In genomic region chr11:84725936-84726613, GRCm38 (mm10) we compare ENCODE assay signal across 26 mouse cellular contexts.
A peak's percentile ranks its signal among the peaks of the same experiment; 100 is the strongest.
DNase-seq lines count a peak whose midpoint lies in the region; ATAC-seq lines count a peak whose summit lies in the region.
"Had no signal": no experiment of that assay in that cellular context is flagged by ENCODE, and none has a peak within 500 bp of the region (broad histone marks: within the 10 kb centered on the region; RNA-seq: fewer than 3 reads in every experiment).

No protein-coding gene starts in this region.

- no peak overlapping the region; the same call in 1 of the 2 replicates for H3K27ac ChIP-seq in neural tube, embryonic 11.5 days (ENCODE audit: low read depth, low read length)
- H3K27ac ChIP-seq in hindbrain, embryonic 15.5 days (replicated peaks), result peak overlapping the region; percentile 46
- H3K27ac ChIP-seq in midbrain, embryonic 16.5 days (ENCODE audit: low read length), result peak overlapping the region; percentile 60
- peak overlapping the region; percentile 59 for H3K27ac ChIP-seq in neural tube, embryonic 15.5 days (replicated peaks)
- H3K27ac ChIP-seq: forebrain, embryonic 13.5 days; heart, embryonic 10.5 days; kidney, embryonic 15.5 days; layer of hippocampus, adult 2 months; lung, embryonic 15.5 days; stomach, embryonic 15.5 days had no signal

- peaks cover 8% of the 10 kb centered on the region; the same call in 1 of the 2 replicates for H3K4me1 ChIP-seq in neural tube, embryonic 11.5 days (ENCODE audit: control insufficient read depth, insufficient read depth, low read length)
- H3K4me1 ChIP-seq in hindbrain, embryonic 15.5 days (replicated peaks), result peaks cover 28% of the 10 kb centered on the region
- H3K4me1 ChIP-seq in midbrain, embryonic 16.5 days (ENCODE audit: control insufficient read depth, insufficient read depth, low read length), result peaks cover 17% of the 10 kb centered on the region
- peaks cover 35% of the 10 kb centered on the region for H3K4me1 ChIP-seq in neural tube, embryonic 15.5 days
- H3K4me1 ChIP-seq: heart, embryonic 10.5 days; kidney, embryonic 15.5 days; lung, embryonic 15.5 days; stomach, embryonic 15.5 days had no signal

- no peaks in the 10 kb centered on the region for H3K9me3 ChIP-seq in neural tube, embryonic 11.5 days (ENCODE audit: control insufficient read depth, low read length)
- no peaks in the 10 kb centered on the region for H3K9me3 ChIP-seq in hindbrain, embryonic 15.5 days
- H3K9me3 ChIP-seq in midbrain, embryonic 16.5 days (replicated peaks; ENCODE audit: control insufficient read depth, low read length, poor library complexity, severe bottlenecking), result no peaks in the 10 kb centered on the region
- no peaks in the 10 kb centered on the region for H3K9me3 ChIP-seq in neural tube, embryonic 15.5 days (replicated peaks)
- H3K9me3 ChIP-seq: forebrain, embryonic 13.5 days; heart, embryonic 10.5 days; kidney, embryonic 15.5 days; lung, embryonic 15.5 days; stomach, embryonic 15.5 days had no signal

- DNase-seq in neural tube, embryonic 11.5 days (ENCODE audit: low spot score), result no peak
- DNase-seq in neural tube, embryonic 10.5 days (ENCODE audit: extremely low spot score, low spot score), result no peak
- no peak for DNase-seq in kidney, postnatal 36 days
- no peak for DNase-seq in left cerebral cortex, adult 8-10 months (ENCODE audit: low spot score in 2 of 2)
- no peak for DNase-seq in embryo, embryonic 10.5 days (ENCODE audit: low spot score)
- DNase-seq: adrenal gland, adult 2 months; B cell, adult 2 months; cerebellum, adult 8-10 months; cerebellum, postnatal 25 days; gastrocnemius, postnatal 25 days; heart, adult 11 months; heart, postnatal 36 days; kidney, adult 11 months; kidney, postnatal 25 days; layer of hippocampus, postnatal 36 days; right cerebral cortex, postnatal 14 days had no signal

- no peak overlapping the region for H3K4me3 ChIP-seq in neural tube, embryonic 11.5 days (ENCODE audit: low read depth, low read length)
- H3K4me3 ChIP-seq in hindbrain, embryonic 15.5 days, result no peak overlapping the region
- H3K4me3 ChIP-seq in midbrain, embryonic 16.5 days (ENCODE audit: low read depth, low read length), result no peak overlapping the region
- no peak overlapping the region for H3K4me3 ChIP-seq in neural tube, embryonic 15.5 days (replicated peaks)
- H3K4me3 ChIP-seq: forebrain, embryonic 13.5 days; heart, embryonic 10.5 days; kidney, embryonic 15.5 days; layer of hippocampus, adult 2 months; lung, embryonic 15.5 days; stomach, embryonic 15.5 days had no signal

- ATAC-seq in neural tube, embryonic 11.5 days (ENCODE audit: insufficient read depth, low FRiP score, low TSS enrichment), result peak; percentile 35; the same call in 1 of the 2 replicates
- ATAC-seq in hindbrain, embryonic 15.5 days (ENCODE audit: low FRiP score, low read depth), result peak; percentile 72
- ATAC-seq in midbrain, embryonic 16.5 days, result peak; percentile 54; the same call in 1 of the 2 replicates
- peak; percentile 28 for ATAC-seq in neural tube, embryonic 15.5 days (ENCODE audit: low FRiP score)
- ATAC-seq: forebrain, embryonic 13.5 days; inflammation-experienced regulatory T-cells, adult 6 months had no signal

- no peaks in the 10 kb centered on the region for H3K27me3 ChIP-seq in neural tube, embryonic 11.5 days (ENCODE audit: control insufficient read depth, insufficient read depth, low read length)
- peaks cover 7% of the 10 kb centered on the region; the same call in 1 of the 2 replicates for H3K27me3 ChIP-seq in hindbrain, embryonic 15.5 days
- peaks cover 2% of the 10 kb centered on the region; the same call in 1 of the 2 replicates for H3K27me3 ChIP-seq in midbrain, embryonic 16.5 days (ENCODE audit: control insufficient read depth, insufficient read depth, low read depth, low read length)
- peaks cover 8% of the 10 kb centered on the region for H3K27me3 ChIP-seq in neural tube, embryonic 15.5 days (replicated peaks)
- H3K27me3 ChIP-seq: stomach, embryonic 15.5 days had no signal

- no peak overlapping the region for H3K4me2 ChIP-seq in neural tube, embryonic 11.5 days (ENCODE audit: low read depth)
- peak overlapping the region; percentile 32 for H3K4me2 ChIP-seq in hindbrain, embryonic 15.5 days
- H3K4me2 ChIP-seq in midbrain, embryonic 16.5 days (ENCODE audit: low read length), result 0 out of 2 replicates have a peak overlapping the region, but pooled peaks have one; percentile 0
- peak overlapping the region; percentile 13; the same call in 1 of the 2 replicates for H3K4me2 ChIP-seq in neural tube, embryonic 15.5 days
- H3K4me2 ChIP-seq: forebrain, embryonic 13.5 days; kidney, embryonic 15.5 days; lung, embryonic 15.5 days; stomach, embryonic 15.5 days had no signal

- H3K9ac ChIP-seq in neural tube, embryonic 11.5 days (ENCODE audit: low read length), result no peak overlapping the region
- H3K9ac ChIP-seq in hindbrain, embryonic 15.5 days, result no peak overlapping the region
- no peak overlapping the region for H3K9ac ChIP-seq in midbrain, embryonic 16.5 days (ENCODE audit: low read depth, low read length)
- H3K9ac ChIP-seq in neural tube, embryonic 15.5 days (replicated peaks), result no peak overlapping the region
- H3K9ac ChIP-seq: forebrain, embryonic 13.5 days; kidney, embryonic 15.5 days; lung, embryonic 15.5 days; stomach, embryonic 15.5 days had no signal

- WGBS in neural tube, embryonic 11.5 days, result 65% methylated on average over 18 of the region's 18 CpGs
- 28% methylated on average over 18 of the region's 18 CpGs for WGBS in hindbrain, embryonic 15.5 days
- WGBS in midbrain, embryonic 16.5 days, result 34% methylated on average over 18 of the region's 18 CpGs
- WGBS in neural tube, embryonic 15.5 days, result 25% methylated on average over 18 of the region's 18 CpGs

- H3K36me3 ChIP-seq in neural tube, embryonic 11.5 days (ENCODE audit: control insufficient read depth, insufficient read depth, low read length), result no peaks in the 10 kb centered on the region
- no peaks in the 10 kb centered on the region for H3K36me3 ChIP-seq in hindbrain, embryonic 15.5 days
- no peaks in the 10 kb centered on the region for H3K36me3 ChIP-seq in midbrain, embryonic 16.5 days (ENCODE audit: control insufficient read depth, insufficient read depth, low read length)
- H3K36me3 ChIP-seq in neural tube, embryonic 15.5 days, result no peaks in the 10 kb centered on the region
- H3K36me3 ChIP-seq: heart, embryonic 10.5 days; kidney, embryonic 15.5 days; lung, embryonic 15.5 days; stomach, embryonic 15.5 days had no signal
